Mouse (Mus musculus): ENCODE results near the gene Akap10. TPM values are rescaled to one million over a fixed set of nuclear protein-coding genes. Genes with fewer than 3 reads are reported as not detected.

Akap10 gene
- total RNA-seq (2023) = 51.6 TPM

GRCm38 (mm10) chr11:61930098-61930517, at the start of gene Akap10:
TSS of gene Akap10 (minus strand) at chr11:61930252.

DNA sequence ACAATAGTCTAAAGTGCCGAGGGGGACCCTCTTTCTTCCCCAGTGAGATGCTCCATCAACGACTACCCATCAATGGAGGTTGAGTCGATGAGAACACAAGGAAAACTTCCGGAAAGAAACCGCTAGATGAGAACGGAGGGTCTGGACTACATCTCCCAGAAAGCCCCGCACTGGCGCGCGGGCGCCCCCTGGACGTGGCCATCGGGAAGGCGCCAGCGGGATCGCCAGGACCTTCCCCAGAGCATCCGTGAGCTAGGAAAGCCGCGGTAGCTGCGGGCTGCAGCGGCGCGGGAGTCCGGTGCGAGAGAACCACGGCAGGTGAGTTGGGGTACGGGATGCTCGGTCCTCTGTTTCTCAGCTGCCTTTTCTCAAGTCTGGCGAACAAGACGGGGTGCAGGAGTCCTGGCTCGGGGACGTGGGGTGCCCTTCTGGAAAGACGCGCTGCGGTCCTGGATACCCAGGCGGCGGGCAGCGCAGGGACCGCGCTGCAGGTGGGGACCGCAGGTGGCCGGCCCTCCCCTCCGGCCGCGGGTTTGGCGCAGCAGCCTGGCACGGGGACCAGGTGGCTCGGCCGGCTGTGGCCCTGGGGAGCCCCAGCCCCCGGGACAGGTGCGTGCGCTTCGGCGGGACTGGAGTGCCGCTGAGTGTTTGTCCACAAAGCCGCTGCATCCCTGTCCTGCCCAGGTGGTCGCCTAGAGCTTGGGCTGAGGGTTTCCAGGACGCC, 26.7 kb upstream of the Akap10 start, which contains the start of gene Specc1:
Gene Specc1 (plus strand): TSS at position 192 of the 724 bp plus-strand sequence.

GRCm38 (mm10) chr11:61854988-61855411, 75.1 kb downstream of the Akap10 start, which contains the start of gene Ulk2:
TSS of gene Ulk2 (minus strand) at chr11:61855073.

Other genes starting within 250 kb of the Akap10 start
- 0.98 TPM for gene Fam83g, start 246.2 kb downstream of the Akap10 start, total RNA-seq (2023)
- gene Slc5a10, start 209.4 kb downstream of the Akap10 start, total RNA-seq (2023) = not detected
- 45.7 TPM for gene Prpsap2, start 168.2 kb downstream of the Akap10 start, total RNA-seq (2023)
- gene Ulk2, start 75.2 kb downstream of the Akap10 start, total RNA-seq (2023) = 27.4 TPM
- gene Specc1, start 26.5 kb upstream of the Akap10 start, total RNA-seq (2023) = 3.1 TPM

All from CD4-positive naive resting alpha-beta T cell, adult 57 days (primary cell).